Mouse (Mus musculus) c-Kit-negative CD71-positive TER-119-positive erythroid progenitor cells, embryonic 14.5 days (primary cell): Measurements from ENCODE around the gene Cdk5.
"Not testable (repeated sequence)": the region's sequence is repeated elsewhere in the genome, so short reads cannot be mapped to it uniquely, and the experiment has no call there.

Experiments
- DNase-seq: peaks from one replicate; pipeline ENCODE4 v3.0.0-alpha.2; 2013; ENCODE audit warnings: low read depth, low spot score

Cdk5 gene

GRCm38 (mm10) chr5:24400362-24400761, 23.0 kb downstream of the Cdk5 start:
- DNase-seq: no peak

GRCm38 (mm10) chr5:24399686-24400085, 23.6 kb downstream of the Cdk5 start:
- DNase-seq: no peak

GRCm38 (mm10) chr5:24396254-24396653, 27.1 kb downstream of the Cdk5 start:
- DNase-seq: not testable (repeated sequence)

- DNase-seq: peak; percentile 90
Measured at GRCm38 (mm10) chr5:24394165-24394894, 29.0 kb downstream of the Cdk5 start.

GRCm38 (mm10) chr5:24393392-24393997, 29.8 kb downstream of the Cdk5 start, which contains the start of gene Abcb8:
Gene Abcb8, plus strand, starts transcription at chr5:24393663.
- peak; percentile 78 for DNase-seq

- DNase-seq: no peak
Measured at GRCm38 (mm10) chr5:24392724-24393123, 30.6 kb downstream of the Cdk5 start.

- no peak for DNase-seq
Measured at GRCm38 (mm10) chr5:24391864-24392263, 31.5 kb downstream of the Cdk5 start, which contains the start of gene Atg9b. Gene Atg9b, minus strand, starts transcription at chr5:24392143.

- no peak for DNase-seq
Measured at GRCm38 (mm10) chr5:24389658-24390020, 33.7 kb downstream of the Cdk5 start.

- DNase-seq: no peak
Measured at GRCm38 (mm10) chr5:24389011-24389657, 34.2 kb downstream of the Cdk5 start.

GRCm38 (mm10) chr5:24388246-24388915, 34.9 kb downstream of the Cdk5 start:
- DNase-seq: no peak

GRCm38 (mm10) chr5:24387264-24388241, 35.8 kb downstream of the Cdk5 start:
- DNase-seq: no peak

GRCm38 (mm10) chr5:24385887-24386550, 37.3 kb downstream of the Cdk5 start:
- DNase-seq: no peak

- DNase-seq: no peak
Measured at GRCm38 (mm10) chr5:24385374-24385773, 38.0 kb downstream of the Cdk5 start.

GRCm38 (mm10) chr5:24384407-24384806, 38.9 kb downstream of the Cdk5 start:
- DNase-seq: no peak

- peak; percentile 75 for DNase-seq
Measured at GRCm38 (mm10) chr5:24383026-24383859, 40.1 kb downstream of the Cdk5 start.

- DNase-seq: no peak
Measured at GRCm38 (mm10) chr5:24381988-24382387, 41.3 kb downstream of the Cdk5 start.

GRCm38 (mm10) chr5:24381486-24381885, 41.8 kb downstream of the Cdk5 start:
- no peak for DNase-seq

- no peak for DNase-seq
Measured at GRCm38 (mm10) chr5:24380499-24380898, 42.8 kb downstream of the Cdk5 start.

- DNase-seq: no peak
Measured at GRCm38 (mm10) chr5:24379501-24379900, 43.8 kb downstream of the Cdk5 start.
